Mouse (Mus musculus) retina, embryonic 14.5 days (tissue): ENCODE data around the gene Scn2b.

Experiments used
- DNase-seq: peaks from one replicate; pipeline ENCODE4 v3.0.0-alpha.2; 2015; ENCODE audit warnings: low spot score

Gene Scn2b

GRCm38 (mm10) chr9:45119954-45120530 lies 2.5 kb downstream of the Scn2b start:
- DNase-seq: no peak

GRCm38 (mm10) chr9:45120567-45120966 lies 3.0 kb downstream of the Scn2b start:
- DNase-seq: no peak

GRCm38 (mm10) chr9:45121001-45121400 lies 3.4 kb downstream of the Scn2b start:
- no peak for DNase-seq

GRCm38 (mm10) chr9:45121769-45122168 lies 4.2 kb downstream of the Scn2b start:
- peak; percentile 85 for DNase-seq

- no peak for DNase-seq
Measured at GRCm38 (mm10) chr9:45122209-45122761, 4.7 kb downstream of the Scn2b start.

GRCm38 (mm10) chr9:45125211-45125610 lies 7.6 kb downstream of the Scn2b start:
- DNase-seq: no peak

- no peak for DNase-seq
Measured at GRCm38 (mm10) chr9:45126941-45127340, 9.4 kb downstream of the Scn2b start.

- no peak for DNase-seq
Measured at GRCm38 (mm10) chr9:45130119-45130518, 12.5 kb downstream of the Scn2b start.

GRCm38 (mm10) chr9:45133484-45134310 lies 16.1 kb downstream of the Scn2b start:
- peak; percentile 61 for DNase-seq

GRCm38 (mm10) chr9:45136442-45137169 lies 19.0 kb downstream of the Scn2b start:
- DNase-seq: no peak

GRCm38 (mm10) chr9:45138191-45139032 lies 20.8 kb downstream of the Scn2b start, which contains the start of gene Scn4b:
TSS of gene Scn4b (plus strand) at chr9:45138395.
- DNase-seq: peak; percentile 53

- no peak for DNase-seq
Measured at GRCm38 (mm10) chr9:45139082-45139481, 21.5 kb downstream of the Scn2b start.

- no peak for DNase-seq
Measured at GRCm38 (mm10) chr9:45140945-45141344, 23.4 kb downstream of the Scn2b start.

- no peak for DNase-seq
Measured at GRCm38 (mm10) chr9:45142686-45143085, 25.1 kb downstream of the Scn2b start.

GRCm38 (mm10) chr9:45145533-45146266 lies 28.1 kb downstream of the Scn2b start:
- DNase-seq: peak; percentile 37

- peak; percentile 82 for DNase-seq
Measured at GRCm38 (mm10) chr9:45146267-45146597, 28.6 kb downstream of the Scn2b start.

- DNase-seq: no peak
Measured at GRCm38 (mm10) chr9:45150933-45151332, 33.4 kb downstream of the Scn2b start.

GRCm38 (mm10) chr9:45153361-45153760 lies 35.8 kb downstream of the Scn2b start:
- DNase-seq: no peak

GRCm38 (mm10) chr9:45167903-45168302 lies 50.3 kb downstream of the Scn2b start:
- DNase-seq: no peak

GRCm38 (mm10) chr9:45170150-45170549 lies 52.6 kb downstream of the Scn2b start:
- no peak for DNase-seq

- DNase-seq: no peak
Measured at GRCm38 (mm10) chr9:45171073-45171610, 53.6 kb downstream of the Scn2b start.
